Mouse (Mus musculus) intestine, postnatal 0 days (tissue): ENCODE measurements around the gene Pfkfb3. TPM values are rescaled to one million over a fixed set of nuclear protein-coding genes. Genes with fewer than 3 reads are reported as not detected.

Experiments
- ATAC-seq: fragments of 200-750 bp; cut with Nextera tagmentation; 2 replicates; pipeline ENCODE4 v1.8.0; 2017; ENCODE audit warnings: mild to moderate bottlenecking, moderate TSS enrichment, moderate library complexity
- H3K27ac ChIP-seq: fragments of 300-500 bp; sonication (generic); 2 replicates; pipeline ENCODE4 v1.5.1; 2014; ENCODE audit warnings: mild to moderate bottlenecking, low read depth, low read length, moderate library complexity
- H3K27me3 ChIP-seq: fragments of 300-500 bp; sonication (generic); replicated peaks from 2 replicates; pipeline ENCODE4 v1.6.1; 2014; ENCODE audit warnings: low read length, mixed read lengths; ENCODE audit not compliant: control insufficient read depth, insufficient read depth
- H3K36me3 ChIP-seq: fragments of 300-500 bp; sonication (generic); 2 replicates; pipeline ENCODE4 v1.6.1; 2014; ENCODE audit warnings: mild to moderate bottlenecking, moderate library complexity; ENCODE audit not compliant: control insufficient read depth, insufficient read depth
- H3K4me1 ChIP-seq: fragments of 300-500 bp; sonication (generic); replicated peaks from 2 replicates; pipeline ENCODE4 v1.6.1; 2014; ENCODE audit warnings: antibody characterized with exemption, low read length, mixed read lengths; ENCODE audit not compliant: control insufficient read depth, insufficient read depth
- H3K4me2 ChIP-seq: fragments of 300-500 bp; sonication (generic); replicated peaks from 2 replicates; pipeline ENCODE4 v1.6.1; 2014; ENCODE audit warnings: low read depth, mild to moderate bottlenecking, moderate library complexity
- H3K4me3 ChIP-seq: fragments of 300-500 bp; sonication (generic); 2 replicates; pipeline ENCODE4 v1.5.1; 2014; ENCODE audit warnings: low read depth, low read length
- H3K9ac ChIP-seq: fragments of 300-500 bp; sonication (generic); 2 replicates; pipeline ENCODE4 v1.6.1; 2014; ENCODE audit warnings: mild to moderate bottlenecking, low read depth, low read length
- H3K9me3 ChIP-seq: fragments of 300-500 bp; sonication (generic); 2 replicates; pipeline ENCODE4 v1.6.1; 2016; ENCODE audit warnings: mixed run types; ENCODE audit not compliant: control insufficient read depth
- CTCF ChIP-seq: sonication (generic); IDR thresholded peaks from 2 replicates; pipeline ENCODE4 v1.5.1; 2016; ENCODE audit warnings: low read depth, mild to moderate bottlenecking, control low read depth, antibody characterized with exemption, moderate library complexity
- WGBS: fragments of 180-500 bp; shearing (Covaris S2); extraction: QIAGEN DNeasy Blood & Tissue Kit; methylation state at CpG from one replicate; pipeline ENCODE4 v1.1.7; 2014; 5-methylcytosine and 5-hydroxymethylcytosine counted together
- polyA plus RNA-seq: library from polyadenylated mRNA; unstranded; fragments of >200 nt; fragmentation: Nextera tagmentation; extraction: Ambion mirVana; gene quantifications from 2 replicates; pipeline ENCODE4 v1.2.1, GENCODE M21; 2015

Pfkfb3 gene
- polyA plus RNA-seq, 1 experiment from 2014 or later, result 13.4 TPM

DNA sequence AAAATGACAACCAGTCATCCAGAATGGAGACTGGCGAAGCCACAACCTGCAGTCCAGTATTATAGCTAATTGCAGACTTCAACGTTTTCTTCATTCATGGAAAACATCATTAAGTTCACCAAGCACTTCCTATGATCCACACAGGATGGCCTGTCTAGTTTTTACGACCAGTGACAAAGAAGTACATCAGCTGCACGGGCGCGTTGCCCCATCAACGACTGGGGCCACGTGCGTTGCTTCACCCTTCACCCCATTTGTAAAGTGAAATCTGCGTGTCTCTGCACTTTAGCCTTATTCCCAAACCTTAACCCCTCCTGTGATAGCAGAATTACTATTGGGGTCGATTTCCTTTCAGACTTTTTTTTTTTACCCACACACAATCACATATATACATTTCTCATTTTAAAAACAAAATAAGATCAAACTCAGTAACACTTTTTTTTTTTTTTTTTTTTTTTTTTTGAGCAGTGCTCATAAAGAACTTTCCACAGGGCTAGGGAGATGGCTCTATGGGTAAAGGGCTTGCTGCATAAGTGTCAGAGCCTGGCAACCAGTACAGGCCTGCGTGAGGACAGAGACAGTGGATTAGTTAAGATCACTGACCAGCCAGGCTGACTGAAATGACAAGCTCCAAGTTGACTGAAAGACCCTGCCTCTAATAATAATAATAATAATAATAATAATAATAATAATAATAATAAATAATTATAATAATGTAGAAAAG lies 115.5 kb downstream of the Pfkfb3 start:
- Histone ChIP-seq H3K27me3 (no peaks in the 10 kb centered on the region), H3K9ac (no peak overlapping the region), H3K4me1 (no peaks in the 10 kb centered on the region), H3K9me3 (no peaks in the 10 kb centered on the region), H3K27ac (no peak overlapping the region), H3K4me2 (no peak overlapping the region), H3K4me3 (no peak overlapping the region), H3K36me3 (no peaks in the 10 kb centered on the region)
- TF ChIP-seq CTCF, result no peak
- no peak; the same call in 1 of the 2 replicates for ATAC-seq
- WGBS, result 47% methylated on average over 12 of the region's 12 CpGs

DNA sequence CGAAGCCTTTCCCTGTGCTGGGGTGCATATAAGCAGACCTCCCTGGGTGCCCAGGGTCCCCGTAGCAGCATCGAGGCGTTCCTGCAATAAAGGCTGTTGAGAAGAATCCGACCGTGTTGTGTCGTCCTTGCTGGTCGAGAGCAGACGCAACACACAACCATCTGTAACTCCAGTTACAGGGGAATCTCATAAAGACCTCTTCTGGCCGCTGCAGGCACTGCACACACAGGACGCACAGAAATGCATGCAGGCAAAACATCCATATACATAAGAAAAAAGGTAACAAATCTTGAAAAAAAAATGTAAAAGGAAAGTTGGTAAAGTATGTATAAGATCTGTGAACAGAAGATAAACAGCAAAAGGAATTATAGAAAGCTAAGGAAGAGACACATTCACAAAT lies 117.5 kb downstream of the Pfkfb3 start:
- TF ChIP-seq CTCF, result no peak
- 93% methylated on average over 11 of the region's 11 CpGs for WGBS

DNA sequence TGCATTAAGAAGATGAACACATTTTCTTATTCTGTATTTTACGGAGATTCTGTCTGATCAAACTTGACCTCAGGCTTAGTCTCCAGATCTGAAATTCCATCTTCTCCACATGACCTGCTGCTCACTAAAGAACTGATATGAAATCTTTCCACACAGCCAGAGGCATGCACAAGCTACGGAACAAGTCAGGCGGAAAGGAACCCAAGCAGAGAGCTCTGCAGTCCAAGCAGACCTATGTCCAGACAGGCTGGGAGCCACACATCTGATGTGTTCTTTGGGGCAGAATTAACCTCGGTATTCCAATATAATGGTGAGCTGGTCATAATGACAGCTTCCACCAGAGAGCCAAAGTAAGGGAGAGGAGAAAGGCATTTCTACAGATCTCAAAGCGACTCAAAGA lies 120.5 kb downstream of the Pfkfb3 start:
- WGBS, result 90% methylated on average over 5 of the region's 5 CpGs
- Histone ChIP-seq H3K4me1 (no peaks in the 10 kb centered on the region), H3K27me3 (no peaks in the 10 kb centered on the region), H3K9me3 (no peaks in the 10 kb centered on the region), H3K36me3 (no peaks in the 10 kb centered on the region), H3K4me3 (no peak overlapping the region), H3K27ac (no peak overlapping the region), H3K9ac (no peak overlapping the region), H3K4me2 (no peak overlapping the region)
- ATAC-seq, result no peak
- TF ChIP-seq CTCF, result no peak

More for the DNA sequence above, 117.5 kb downstream of the Pfkfb3 start:
- H3K4me2 ChIP-seq, result no peak overlapping the region
- H3K9ac ChIP-seq, result no peak overlapping the region
- no peaks in the 10 kb centered on the region for H3K9me3 ChIP-seq
- no peaks in the 10 kb centered on the region for H3K27me3 ChIP-seq
- H3K36me3 ChIP-seq, result no peaks in the 10 kb centered on the region
- no peaks in the 10 kb centered on the region for H3K4me1 ChIP-seq
- H3K27ac ChIP-seq, result no peak overlapping the region
- no peak for ATAC-seq
- no peak overlapping the region for H3K4me3 ChIP-seq

DNA sequence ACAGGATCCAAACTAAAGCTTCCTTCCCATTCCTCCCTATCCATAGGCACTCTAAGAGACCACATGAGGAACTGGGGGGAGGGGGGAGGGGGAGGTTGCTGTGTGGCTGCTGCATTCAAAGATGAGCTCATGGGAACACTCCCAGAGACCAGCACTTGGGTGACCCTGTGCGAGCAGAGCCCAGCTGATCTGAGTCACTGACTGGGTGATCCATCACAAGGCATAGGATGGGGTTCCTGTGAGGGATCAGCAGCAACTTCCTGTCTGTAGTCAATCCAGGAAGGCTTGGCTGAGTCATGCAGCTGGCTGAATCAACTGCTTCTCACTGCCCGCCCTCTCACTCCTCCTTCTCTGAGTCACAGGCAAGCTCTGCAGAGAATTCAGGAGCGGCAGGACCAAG lies 124.3 kb downstream of the Pfkfb3 start:
- Histone ChIP-seq H3K4me1 (no peaks in the 10 kb centered on the region), H3K4me3 (no peak overlapping the region), H3K4me2 (no peak overlapping the region), H3K9ac (no peak overlapping the region), H3K27me3 (no peaks in the 10 kb centered on the region), H3K27ac (no peak overlapping the region; the same call in 1 of the 2 replicates), H3K36me3 (no peaks in the 10 kb centered on the region), H3K9me3 (no peaks in the 10 kb centered on the region)
- no peak for TF ChIP-seq CTCF
- peak; percentile 97 for ATAC-seq
- WGBS, result 7% methylated on average over 3 of the region's 3 CpGs

DNA sequence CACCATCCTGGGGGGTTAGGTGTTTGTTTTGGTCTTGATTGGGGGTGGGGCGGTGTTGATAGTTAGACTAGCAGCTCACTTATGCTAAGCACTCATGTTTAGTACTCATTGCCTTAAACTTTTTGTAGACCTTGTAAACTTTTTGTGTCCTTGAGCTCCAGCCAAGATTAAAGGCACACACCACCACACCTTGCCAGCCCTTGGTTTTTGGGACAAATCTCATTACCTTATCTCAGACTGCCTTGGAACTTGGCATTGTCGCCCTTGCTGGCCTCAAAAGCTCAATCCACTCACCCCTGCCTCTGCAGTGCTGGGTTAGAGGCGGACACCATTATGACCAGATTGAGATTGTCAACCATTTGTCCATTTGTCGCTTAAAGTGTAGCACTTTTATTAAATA lies 125.3 kb downstream of the Pfkfb3 start:
- no peak overlapping the region for H3K27ac ChIP-seq
- no peaks in the 10 kb centered on the region for H3K27me3 ChIP-seq
- H3K36me3 ChIP-seq, result no peaks in the 10 kb centered on the region
- ATAC-seq, result no peak
- H3K9me3 ChIP-seq, result no peaks in the 10 kb centered on the region
- no peak overlapping the region for H3K4me2 ChIP-seq
- H3K4me3 ChIP-seq, result no peak overlapping the region
- H3K4me1 ChIP-seq, result no peaks in the 10 kb centered on the region
- 91% methylated on average over 4 of the region's 4 CpGs for WGBS
- no peak for TF ChIP-seq CTCF
- no peak overlapping the region for H3K9ac ChIP-seq

DNA sequence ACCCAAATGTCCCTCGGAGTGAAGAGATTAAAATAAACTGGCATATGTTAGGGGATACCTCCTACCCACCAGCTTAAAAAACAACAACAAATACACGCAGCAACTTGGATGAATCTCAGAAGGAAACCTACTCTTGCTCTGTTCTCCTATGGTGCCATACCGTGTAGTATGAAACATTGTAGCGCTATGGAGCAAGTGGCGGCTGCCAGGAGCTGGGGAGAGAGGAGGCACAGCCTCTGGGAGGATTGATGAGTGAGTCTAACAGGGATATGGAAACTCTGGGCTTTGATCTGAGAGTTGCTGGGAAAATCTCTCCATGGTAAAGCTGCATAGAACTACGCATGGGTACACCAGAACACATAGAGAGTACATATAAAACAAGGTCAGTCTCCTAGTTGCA lies 126.3 kb downstream of the Pfkfb3 start:
- no peaks in the 10 kb centered on the region for H3K9me3 ChIP-seq
- no peak overlapping the region for H3K4me3 ChIP-seq
- no peak overlapping the region for H3K4me2 ChIP-seq
- H3K4me1 ChIP-seq, result no peaks in the 10 kb centered on the region
- H3K9ac ChIP-seq, result no peak overlapping the region
- ATAC-seq, result no peak
- H3K36me3 ChIP-seq, result no peaks in the 10 kb centered on the region
- H3K27me3 ChIP-seq, result no peaks in the 10 kb centered on the region
- 79% methylated on average over 6 of the region's 6 CpGs for WGBS
- no peak overlapping the region for H3K27ac ChIP-seq
- TF ChIP-seq CTCF, result no peak
